Mouse (Mus musculus) thymus, postnatal 0 days (tissue): ENCODE results near the gene Vmn1r115. TPM values are rescaled to one million over a fixed set of nuclear protein-coding genes. Genes with fewer than 3 reads are reported as not detected.
"Not testable (repeated sequence)": the region's sequence is repeated elsewhere in the genome, so short reads cannot be mapped to it uniquely, and the experiment has no call there.

ENCODE experiments used
- DNase-seq: peaks from one replicate; pipeline ENCODE4 v3.0.0-alpha.2; 2015; ENCODE audit warnings: low spot score
- polyA plus RNA-seq: library from polyadenylated mRNA; unstranded; fragments of >200 nt; fragmentation: Nextera tagmentation; extraction: Ambion mirVana; gene quantifications from 2 replicates; pipeline ENCODE4 v1.2.1, GENCODE M21; 2015

Gene Vmn1r115
- polyA plus RNA-seq = not detected in 2 replicates

GRCm38 (mm10) chr7:20844885-20845284 is at the start of gene Vmn1r115:
Gene Vmn1r115 (minus strand): TSS chr7:20844985.
- not testable (repeated sequence) for DNase-seq

GRCm38 (mm10) chr7:20884021-20884420 is 39.2 kb upstream of the Vmn1r115 start, which contains the start of gene Vmn1r117:
Gene Vmn1r117 (minus strand): TSS chr7:20884121.
- DNase-seq = not testable (repeated sequence)

GRCm38 (mm10) chr7:20871956-20872355 is 27.2 kb upstream of the Vmn1r115 start, which contains the start of gene Vmn1r116:
Gene Vmn1r116 (plus strand): TSS chr7:20872256.
- not testable (repeated sequence) for DNase-seq

GRCm38 (mm10) chr7:20812086-20812485 is 32.7 kb downstream of the Vmn1r115 start, which contains the start of gene Vmn1r114:
Gene Vmn1r114 (minus strand): TSS chr7:20812186.
- not testable (repeated sequence) for DNase-seq

Other genes starting within 250 kb of the Vmn1r115 start
- gene Gm4513, start 246.0 kb downstream of the Vmn1r115 start, polyA plus RNA-seq = not detected in 2 replicates
- not detected in 2 replicates for gene Vmn1r107, start 176.1 kb downstream of the Vmn1r115 start, polyA plus RNA-seq
- not detected in 2 replicates for gene Vmn1r111, start 141.8 kb downstream of the Vmn1r115 start, polyA plus RNA-seq
- not detected in 2 replicates for gene Gm10668, start 114.4 kb downstream of the Vmn1r115 start, polyA plus RNA-seq
- not detected in 2 replicates for gene Vmn1r112, start 73.8 kb downstream of the Vmn1r115 start, polyA plus RNA-seq
- gene Vmn1r113, start 57.7 kb downstream of the Vmn1r115 start, polyA plus RNA-seq = not detected in 2 replicates
- gene Vmn1r114, start 32.8 kb downstream of the Vmn1r115 start, polyA plus RNA-seq = not detected in 2 replicates
- gene Vmn1r116, start 27.3 kb upstream of the Vmn1r115 start, polyA plus RNA-seq = not detected in 2 replicates
- gene Vmn1r117, start 39.1 kb upstream of the Vmn1r115 start, polyA plus RNA-seq = not detected in 2 replicates
- gene Vmn1r118, start 67.4 kb upstream of the Vmn1r115 start, polyA plus RNA-seq = not detected in 2 replicates
- gene Vmn1r119, start 167.5 kb upstream of the Vmn1r115 start, polyA plus RNA-seq = not detected in 2 replicates
- gene Vmn1r120, start 208.8 kb upstream of the Vmn1r115 start, polyA plus RNA-seq = not detected in 2 replicates